Mouse (Mus musculus): ENCODE results near the gene Steap1. TPM values are rescaled to one million over a fixed set of nuclear protein-coding genes. Genes with fewer than 3 reads are reported as not detected.

Gene Steap1
- 4.5 and 6.2 TPM in 2 replicates for polyA plus RNA-seq (2016; fragmentation: Nextera tagmentation; extraction: Ambion mirVana)

DNA sequence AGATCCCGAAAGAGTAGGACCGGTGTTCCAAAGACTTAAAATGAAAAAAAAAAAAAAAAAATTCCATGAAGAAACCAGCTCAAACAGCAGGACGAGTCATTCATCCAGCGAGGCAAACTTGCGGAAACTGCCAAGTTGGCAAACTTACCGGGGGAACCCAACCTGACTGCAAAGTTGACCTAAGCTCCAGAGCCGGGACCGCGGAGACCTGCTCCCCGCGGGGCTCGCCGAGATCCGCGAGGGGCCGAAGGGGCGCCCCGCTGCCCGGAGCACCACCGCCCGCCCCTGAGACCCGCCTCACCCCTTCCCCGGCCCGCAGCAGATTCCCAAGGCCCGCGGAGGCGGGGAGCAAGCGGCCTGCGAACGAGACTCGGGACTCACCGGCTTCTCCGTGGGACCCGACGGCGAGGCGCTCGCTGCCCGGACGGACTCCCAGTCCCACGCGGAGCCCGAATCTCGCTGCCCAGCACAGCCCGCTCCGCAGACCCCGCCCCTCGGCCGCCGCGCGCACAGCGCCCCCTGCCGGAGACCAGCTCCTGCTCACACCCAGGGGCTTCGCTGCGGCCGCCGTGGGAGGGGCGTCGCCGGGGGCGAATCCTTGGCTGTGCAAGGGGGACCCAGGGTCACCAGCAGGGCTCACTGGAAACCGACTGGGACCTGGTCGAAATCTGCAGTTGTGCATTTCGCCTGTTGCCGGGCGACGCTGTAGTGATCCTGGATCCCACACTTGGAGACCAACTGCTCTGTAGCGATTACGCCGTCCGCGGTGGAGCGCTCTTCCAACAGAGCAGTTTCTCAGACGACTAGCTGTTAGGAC is at the start of gene Steap1:
TSS of gene Steap1 (minus strand) at position 461 of the 817 bp plus-strand sequence.
- H3K36me3 ChIP-seq, result no peaks in the 10 kb centered on the region
- H3K27ac ChIP-seq, result no peak within 1 kb of the TSS
- ATAC-seq (ENCODE audit: low FRiP score, low read depth), result peak; percentile 96
- no peaks in the 10 kb centered on the region for H3K9me3 ChIP-seq
- WGBS, result under 1% methylated on average over 75 of the region's 75 CpGs
- 0 out of 2 replicates have a peak, but pooled peaks cover 3% of the 10 kb centered on the region for H3K4me1 ChIP-seq
- peak within 1 kb of the TSS; percentile 54 for H3K4me3 ChIP-seq
- H3K9ac ChIP-seq, result peak within 1 kb of the TSS; percentile 49
- H3K4me2 ChIP-seq (replicated peaks), result peak within 1 kb of the TSS; percentile 81
- peaks cover 3% of the 10 kb centered on the region; the same call in 1 of the 2 replicates for H3K27me3 ChIP-seq (replicated peaks)

DNA sequence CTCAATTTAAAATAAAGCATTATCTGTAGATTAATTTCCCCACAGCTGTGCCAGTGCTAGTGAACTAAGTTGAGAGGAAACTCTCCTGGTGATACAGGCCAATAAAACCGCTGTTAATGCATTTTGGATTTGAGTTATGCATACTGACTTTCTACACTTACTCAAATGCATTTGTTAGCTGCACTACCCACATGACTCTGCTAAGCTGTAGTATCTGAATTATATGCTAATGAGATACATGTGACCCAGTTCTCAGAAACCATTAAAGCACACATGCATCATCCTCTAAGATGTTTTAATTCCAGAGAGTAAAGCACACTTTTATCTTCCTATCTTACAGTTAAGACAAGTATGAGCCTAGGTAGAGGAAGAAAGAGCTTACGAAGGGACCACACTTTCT is 38.0 kb upstream of the Steap1 start:
- Histone ChIP-seq H3K9me3 (no peaks in the 10 kb centered on the region), H3K4me1 (no peaks in the 10 kb centered on the region), H3K4me2 (replicated peaks) (no peak overlapping the region), H3K27ac (no peak overlapping the region), H3K9ac (no peak overlapping the region), H3K27me3 (replicated peaks) (no peaks in the 10 kb centered on the region), H3K36me3 (no peaks in the 10 kb centered on the region), H3K4me3 (no peak overlapping the region)
- WGBS, result 90% methylated on average over 2 of the region's 2 CpGs
- ATAC-seq (ENCODE audit: low FRiP score, low read depth), result no peak

DNA sequence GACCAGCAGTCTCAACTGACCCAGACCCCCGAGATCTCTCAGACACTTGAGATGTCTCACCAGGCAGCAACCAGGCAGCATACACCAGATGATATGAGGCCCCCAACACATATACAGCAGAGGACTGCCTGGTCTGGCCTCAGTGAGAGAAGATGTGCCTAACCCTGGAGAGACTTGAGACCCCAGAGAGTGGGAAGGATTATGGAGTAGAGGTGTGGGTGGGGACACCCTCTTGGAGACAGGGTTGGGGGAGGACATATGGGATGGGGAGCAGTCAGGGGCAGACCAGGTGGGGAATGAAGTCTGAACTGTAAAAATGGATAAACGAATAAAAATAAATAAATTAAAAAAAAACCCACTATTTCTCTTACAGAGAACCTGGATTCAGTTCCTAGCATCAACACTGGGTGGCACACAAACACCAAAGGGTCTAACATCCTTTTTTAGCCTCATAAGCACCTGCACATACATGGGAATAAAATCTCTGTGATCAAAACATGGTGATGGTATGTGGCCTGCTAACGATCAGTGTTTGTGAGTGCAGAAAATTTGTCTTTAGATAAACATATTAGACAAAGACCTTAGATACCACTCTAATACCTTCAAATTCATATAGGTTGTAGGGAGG is 7.4 kb upstream of the Steap1 start:
- 76% methylated on average over 3 of the region's 3 CpGs for WGBS
- ATAC-seq (ENCODE audit: low FRiP score, low read depth), result no peak
- H3K9me3 ChIP-seq, result no peaks in the 10 kb centered on the region

DNA sequence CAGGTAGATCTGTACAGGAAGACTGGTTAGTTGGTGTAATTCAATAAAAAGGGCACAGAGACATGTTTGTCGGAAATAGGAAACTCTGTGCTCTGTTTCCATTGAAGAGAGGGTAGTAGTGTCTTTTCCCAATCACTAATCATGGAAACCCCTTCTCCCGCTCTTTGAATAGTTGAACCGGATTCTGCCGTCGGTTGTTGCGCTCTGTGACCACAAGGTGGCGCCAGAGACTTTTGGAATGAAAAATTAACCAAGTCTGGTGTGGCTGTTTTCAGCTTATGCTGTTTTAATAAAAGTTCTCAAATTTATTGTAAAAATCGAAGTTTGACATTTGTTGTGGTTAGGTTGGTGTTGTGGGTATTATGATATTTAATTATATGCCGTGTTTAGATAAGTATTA is 5.9 kb upstream of the Steap1 start:
- no peak overlapping the region for H3K27ac ChIP-seq
- H3K36me3 ChIP-seq, result no peaks in the 10 kb centered on the region
- no peaks in the 10 kb centered on the region for H3K4me1 ChIP-seq
- H3K9me3 ChIP-seq, result no peaks in the 10 kb centered on the region
- no peak overlapping the region for H3K4me2 ChIP-seq (replicated peaks)
- 2% methylated on average over 9 of the region's 9 CpGs for WGBS
- ATAC-seq (ENCODE audit: low FRiP score, low read depth), result no peak
- H3K4me3 ChIP-seq, result no peak overlapping the region
- no peak overlapping the region for H3K9ac ChIP-seq
- no peaks in the 10 kb centered on the region for H3K27me3 ChIP-seq (replicated peaks)

More for the DNA sequence above, 7.4 kb upstream of the Steap1 start:
- H3K4me1 ChIP-seq, result no peaks in the 10 kb centered on the region
- H3K4me3 ChIP-seq, result no peak overlapping the region
- H3K36me3 ChIP-seq, result no peaks in the 10 kb centered on the region
- no peak overlapping the region for H3K27ac ChIP-seq
- no peak overlapping the region for H3K4me2 ChIP-seq (replicated peaks)
- H3K27me3 ChIP-seq (replicated peaks), result no peaks in the 10 kb centered on the region
- no peak overlapping the region for H3K9ac ChIP-seq

DNA sequence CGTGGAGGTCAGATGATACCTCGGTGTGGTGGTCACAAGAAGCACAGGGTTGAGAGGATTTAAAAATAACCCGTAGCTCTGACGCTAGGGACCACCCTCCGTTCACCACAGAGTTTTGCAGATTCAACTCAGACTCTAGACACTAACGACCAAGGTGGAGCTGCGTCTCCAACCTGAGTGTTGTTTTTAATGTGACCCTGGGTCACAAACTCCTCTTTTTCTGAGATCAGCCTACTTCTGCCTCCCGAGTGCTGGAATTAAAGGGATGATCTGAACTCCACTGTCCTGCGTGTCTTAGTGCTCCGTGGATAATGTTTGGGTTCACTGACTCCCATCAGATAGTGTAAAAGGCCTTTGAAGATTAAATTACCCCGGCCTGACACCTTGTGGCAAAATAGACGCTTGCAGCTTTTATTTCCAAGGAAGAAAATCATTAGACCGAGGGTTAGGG is 671 bp upstream of the Steap1 start:
- H3K4me1 ChIP-seq, result 0 out of 2 replicates have a peak, but pooled peaks cover 3% of the 10 kb centered on the region
- H3K9me3 ChIP-seq, result no peaks in the 10 kb centered on the region
- 2% methylated on average over 13 of the region's 13 CpGs for WGBS
- H3K4me2 ChIP-seq (replicated peaks), result peak overlapping the region; percentile 81
- H3K27me3 ChIP-seq (replicated peaks), result peaks cover 3% of the 10 kb centered on the region; the same call in 1 of the 2 replicates
- ATAC-seq (ENCODE audit: low FRiP score, low read depth), result peak; percentile 79
- H3K4me3 ChIP-seq, result peak overlapping the region; percentile 54
- peak overlapping the region; percentile 49; the same call in 1 of the 2 replicates for H3K9ac ChIP-seq
- no peak overlapping the region for H3K27ac ChIP-seq
- H3K36me3 ChIP-seq, result no peaks in the 10 kb centered on the region

DNA sequence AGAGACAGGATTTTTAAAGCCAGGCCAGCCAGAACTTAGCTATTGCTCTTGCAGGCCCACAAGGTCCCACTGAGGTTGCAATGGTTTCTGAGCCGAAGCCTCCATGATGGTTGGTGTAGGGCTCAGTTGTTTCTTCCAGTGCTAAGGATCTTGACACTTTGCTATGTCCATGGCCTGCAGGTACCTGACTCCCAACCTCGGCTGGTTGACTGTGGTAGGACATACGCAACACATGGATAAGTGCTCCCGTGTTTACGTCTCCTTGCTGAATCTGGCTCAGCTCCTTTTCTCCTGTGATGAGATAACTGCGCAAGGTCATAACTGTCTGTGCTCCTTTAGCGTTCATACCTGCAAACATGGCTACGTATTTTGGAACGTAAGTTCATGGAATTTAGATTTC is 14.7 kb downstream of the Steap1 start:
- Histone ChIP-seq H3K36me3 (no peaks in the 10 kb centered on the region), H3K9me3 (no peaks in the 10 kb centered on the region), H3K9ac (no peak overlapping the region), H3K4me1 (no peaks in the 10 kb centered on the region), H3K27me3 (replicated peaks) (no peaks in the 10 kb centered on the region), H3K4me2 (replicated peaks) (no peak overlapping the region), H3K4me3 (no peak overlapping the region), H3K27ac (no peak overlapping the region)
- ATAC-seq (ENCODE audit: low FRiP score, low read depth), result no peak
- 98% methylated on average over 9 of the region's 9 CpGs for WGBS

DNA sequence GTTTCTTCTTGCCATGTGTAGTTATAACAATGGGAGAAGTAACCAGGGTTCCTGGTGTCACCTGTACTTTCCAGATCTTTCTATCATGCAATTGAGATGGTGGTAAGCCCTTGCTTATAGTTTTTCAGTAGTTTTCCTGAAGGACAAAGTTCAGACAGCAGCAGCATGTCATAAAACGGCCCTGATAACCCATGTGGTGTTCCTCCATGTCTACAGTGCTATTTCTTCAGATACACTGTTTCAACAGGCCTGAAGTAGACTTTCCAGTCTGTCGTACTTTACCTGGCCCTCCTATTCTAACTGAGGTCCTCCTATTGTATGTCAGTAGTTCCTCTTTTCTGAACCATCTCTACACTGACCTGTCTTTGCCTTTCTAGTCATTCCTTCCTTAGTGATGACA is 16.3 kb downstream of the Steap1 start:
- Histone ChIP-seq H3K36me3 (no peaks in the 10 kb centered on the region), H3K4me1 (no peaks in the 10 kb centered on the region), H3K27me3 (replicated peaks) (no peaks in the 10 kb centered on the region), H3K9ac (no peak overlapping the region), H3K27ac (no peak overlapping the region), H3K4me2 (replicated peaks) (no peak overlapping the region), H3K4me3 (no peak overlapping the region), H3K9me3 (no peaks in the 10 kb centered on the region)
- ATAC-seq (ENCODE audit: low FRiP score, low read depth), result no peak
- 86% methylated on average over 2 of the region's 2 CpGs for WGBS

DNA sequence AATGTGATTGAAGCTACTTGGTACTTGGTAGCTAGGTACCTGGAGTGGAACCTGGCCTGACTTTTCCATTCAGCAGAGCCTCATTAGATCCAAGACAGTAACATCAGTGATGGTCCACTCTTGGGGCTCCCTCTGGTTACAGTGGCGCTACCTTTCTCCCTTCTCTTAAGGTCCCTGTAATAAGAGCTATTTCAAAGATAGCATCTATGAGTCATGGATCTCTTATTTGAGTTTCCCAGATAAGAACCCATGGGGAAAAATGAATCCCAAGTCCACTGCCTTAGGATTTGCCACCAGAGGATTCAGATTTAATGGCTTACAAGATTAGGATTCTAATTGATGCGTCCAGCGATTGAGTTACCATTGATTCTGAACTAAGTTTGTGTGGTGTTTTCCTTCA is 16.9 kb downstream of the Steap1 start:
- no peaks in the 10 kb centered on the region for H3K4me1 ChIP-seq
- no peak overlapping the region for H3K27ac ChIP-seq
- H3K9ac ChIP-seq, result no peak overlapping the region
- H3K4me2 ChIP-seq (replicated peaks), result no peak overlapping the region
- no peak for ATAC-seq (ENCODE audit: low FRiP score, low read depth)
- no peaks in the 10 kb centered on the region for H3K9me3 ChIP-seq
- 93% methylated on average over 3 of the region's 3 CpGs for WGBS
- H3K27me3 ChIP-seq (replicated peaks), result no peaks in the 10 kb centered on the region
- no peaks in the 10 kb centered on the region for H3K36me3 ChIP-seq
- H3K4me3 ChIP-seq, result no peak overlapping the region

DNA sequence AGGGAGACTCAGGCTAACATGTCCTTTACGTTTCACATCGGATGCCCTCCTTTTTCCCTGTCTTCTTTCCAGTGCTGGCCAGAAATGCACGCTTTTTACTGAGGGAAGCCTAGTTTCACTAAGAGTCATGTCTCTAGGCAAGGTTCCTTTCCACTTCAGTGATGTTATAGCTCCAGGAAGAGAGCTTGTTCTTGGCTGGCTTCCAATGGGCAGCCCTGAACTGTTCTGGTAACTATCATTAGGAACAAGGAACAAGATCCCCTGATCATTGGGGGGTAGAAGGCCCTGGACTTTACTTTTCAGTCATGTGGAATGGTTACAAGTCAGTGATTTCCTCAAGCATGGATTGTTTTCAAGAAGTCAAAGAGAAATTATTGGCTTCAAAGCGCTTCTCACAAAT is 19.2 kb downstream of the Steap1 start:
- Histone ChIP-seq H3K27ac (no peak overlapping the region), H3K4me3 (no peak overlapping the region), H3K27me3 (replicated peaks) (no peaks in the 10 kb centered on the region), H3K9me3 (no peaks in the 10 kb centered on the region), H3K36me3 (no peaks in the 10 kb centered on the region), H3K4me1 (no peaks in the 10 kb centered on the region), H3K4me2 (replicated peaks) (no peak overlapping the region), H3K9ac (no peak overlapping the region)
- whole genome bisulfite sequencing, result 91% methylated on average over 4 of the region's 4 CpGs
- no peak for ATAC-seq (ENCODE audit: low FRiP score, low read depth)

DNA sequence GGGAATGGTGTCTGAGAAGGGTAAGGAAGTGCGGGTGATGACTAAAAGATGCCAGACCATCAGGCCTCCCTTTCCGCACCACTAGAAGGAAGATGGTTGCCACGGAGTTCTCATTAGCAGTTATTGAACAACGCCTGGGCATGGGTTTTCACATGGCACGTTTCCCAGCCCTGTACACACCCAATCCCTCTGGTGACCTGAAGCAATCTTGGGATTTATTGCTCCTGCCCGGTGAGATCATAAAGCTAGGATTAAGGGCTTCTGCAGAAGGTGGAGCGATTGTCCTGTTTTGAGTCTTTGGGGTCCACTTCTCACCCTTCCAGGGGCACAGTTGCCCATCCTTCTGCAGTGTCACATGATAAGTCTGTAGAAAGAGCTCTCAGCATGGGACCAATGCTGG is 26.9 kb downstream of the Steap1 start:
- 81% methylated on average over 7 of the region's 7 CpGs for WGBS
- H3K9ac ChIP-seq, result no peak overlapping the region
- H3K9me3 ChIP-seq, result no peaks in the 10 kb centered on the region
- H3K4me1 ChIP-seq, result no peaks in the 10 kb centered on the region
- no peaks in the 10 kb centered on the region for H3K27me3 ChIP-seq (replicated peaks)
- no peak for ATAC-seq (ENCODE audit: low FRiP score, low read depth)
- H3K4me2 ChIP-seq (replicated peaks), result no peak overlapping the region
- H3K27ac ChIP-seq, result no peak overlapping the region
- no peaks in the 10 kb centered on the region for H3K36me3 ChIP-seq
- H3K4me3 ChIP-seq, result no peak overlapping the region

DNA sequence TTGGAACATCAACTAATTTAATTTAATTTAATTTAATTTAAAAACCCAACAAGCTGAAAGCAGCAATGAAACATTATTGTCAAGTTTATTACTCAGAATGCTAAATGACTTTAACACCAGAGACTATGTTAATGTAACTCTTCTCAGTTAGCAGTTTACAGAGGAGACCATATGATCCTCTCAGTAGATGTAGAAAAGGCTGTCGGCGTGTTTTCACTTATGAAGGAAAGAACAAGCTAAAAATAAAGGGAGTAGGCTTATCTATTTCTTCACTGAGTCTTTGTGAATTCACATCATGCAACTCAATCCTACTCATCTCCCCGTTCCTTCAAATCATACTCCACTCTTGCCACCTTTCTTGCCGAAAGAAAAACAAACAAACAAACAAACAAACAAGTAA is 38.1 kb downstream of the Steap1 start:
- 92% methylated on average over 4 of the region's 4 CpGs for WGBS
- no peak for ATAC-seq (ENCODE audit: low FRiP score, low read depth)
- H3K27me3 ChIP-seq (replicated peaks), result no peaks in the 10 kb centered on the region
- H3K9ac ChIP-seq, result no peak overlapping the region
- no peaks in the 10 kb centered on the region for H3K9me3 ChIP-seq
- no peak overlapping the region for H3K27ac ChIP-seq
- no peaks in the 10 kb centered on the region for H3K4me1 ChIP-seq
- H3K36me3 ChIP-seq, result no peaks in the 10 kb centered on the region
- H3K4me3 ChIP-seq, result no peak overlapping the region
- no peak overlapping the region for H3K4me2 ChIP-seq (replicated peaks)

DNA sequence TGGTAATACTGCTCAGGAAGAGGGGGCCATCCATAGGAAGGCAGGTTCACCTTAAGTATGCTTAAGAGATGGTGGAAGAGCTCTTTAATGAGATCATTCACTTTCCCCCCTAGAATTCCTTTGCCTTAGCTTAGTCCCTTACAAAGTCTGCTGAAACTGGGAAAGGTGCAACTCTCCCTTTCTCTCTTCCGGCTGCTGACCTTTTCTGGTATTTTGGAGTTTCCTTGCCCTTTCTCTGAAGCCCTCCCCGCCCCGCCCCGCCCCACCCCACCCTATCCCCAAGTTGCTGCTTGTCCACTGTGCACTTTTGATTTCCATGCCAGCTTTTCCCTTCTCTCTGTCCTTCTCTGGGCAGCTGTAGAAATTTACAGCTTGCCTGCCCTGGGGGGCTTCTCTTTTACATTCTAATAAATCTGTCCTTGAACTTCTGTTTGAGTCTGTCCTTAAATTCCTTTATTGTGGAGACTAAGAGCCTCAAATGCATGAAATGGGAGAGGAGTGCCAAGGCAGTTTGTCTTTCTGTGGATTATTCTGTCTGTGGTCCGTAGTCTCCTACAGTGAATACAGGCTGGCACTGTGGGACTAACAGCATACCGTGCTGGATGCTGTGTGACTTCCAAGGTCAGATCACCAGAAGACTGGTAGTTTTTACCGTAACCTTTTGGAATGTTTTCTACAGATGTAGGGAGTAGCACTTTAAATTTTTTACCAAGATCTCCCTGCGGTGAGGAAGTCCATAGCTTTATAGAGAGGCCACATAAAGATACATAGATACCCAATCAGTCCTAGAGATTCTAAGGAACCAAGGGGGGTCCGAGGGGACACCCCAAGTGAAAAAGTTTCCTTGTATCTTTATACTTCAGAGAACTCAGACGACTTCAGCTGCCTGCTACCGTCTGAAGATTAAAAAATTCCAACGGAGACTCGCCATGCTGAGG is 41.5 kb downstream of the Steap1 start:
- Histone ChIP-seq H3K27me3 (replicated peaks) (no peaks in the 10 kb centered on the region), H3K9me3 (no peaks in the 10 kb centered on the region), H3K4me2 (replicated peaks) (peak overlapping the region; percentile 16; the same call in 1 of the 2 replicates), H3K4me1 (no peaks in the 10 kb centered on the region), H3K36me3 (no peaks in the 10 kb centered on the region), H3K4me3 (no peak overlapping the region), H3K27ac (no peak overlapping the region), H3K9ac (no peak overlapping the region)
- ATAC-seq (ENCODE audit: low FRiP score, low read depth), result peak; percentile 48
- WGBS, result 50% methylated on average over 13 of the region's 13 CpGs
